Mouse (Mus musculus): ENCODE measurements around the gene Rgsl1. TPM values are rescaled to one million over a fixed set of nuclear protein-coding genes. Genes with fewer than 3 reads are reported as not detected.

The Rgsl1 gene
- polyA plus RNA-seq, 1 experiment, result not detected

DNA sequence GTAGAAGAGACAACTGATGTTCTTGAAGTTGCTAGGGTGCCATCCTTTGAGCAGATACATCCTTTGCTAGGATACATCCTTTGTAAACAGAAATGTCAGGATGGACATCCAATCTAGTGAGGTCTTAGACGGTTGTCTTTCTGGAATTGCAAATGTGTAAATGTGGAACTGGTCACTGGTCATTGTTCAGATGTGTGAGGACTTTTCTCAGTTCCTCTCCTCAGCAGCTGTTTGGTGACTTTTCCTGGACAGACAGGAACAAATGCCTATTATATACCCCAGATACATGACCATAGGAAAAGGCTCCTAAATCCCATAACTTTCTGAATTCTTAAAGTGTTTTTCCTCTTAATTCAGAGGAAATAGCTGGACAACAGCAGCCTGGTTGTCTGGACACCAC, 76.7 kb downstream of the Rgsl1 start:
- Histone ChIP-seq H3K36me3 (ENCODE audit: control insufficient read depth, insufficient read depth, low read length) (no peaks in the 10 kb centered on the region), H3K27me3 (replicated peaks; ENCODE audit: control insufficient read depth, insufficient read depth, low read length) (no peaks in the 10 kb centered on the region), H3K27ac (ENCODE audit: insufficient read depth, low read depth, low read length) (no peak overlapping the region), H3K4me1 (ENCODE audit: control insufficient read depth, insufficient read depth, low read length) (no peaks in the 10 kb centered on the region), H3K4me3 (ENCODE audit: insufficient read depth, low read depth, low read length) (no peak overlapping the region)
- no peak for DNase-seq
- 88% methylated on average over 1 of the region's 1 CpGs for WGBS
- TF ChIP-seq CTCF (conservative IDR thresholded peaks at IDR 0.05; ENCODE audit: insufficient read depth, insufficient read length, low read depth, low read length), result no peak
- no peak for TF ChIP-seq POLR2A (IDR thresholded peaks at IDR 0.05; ENCODE audit: low read depth, low read length)

DNA sequence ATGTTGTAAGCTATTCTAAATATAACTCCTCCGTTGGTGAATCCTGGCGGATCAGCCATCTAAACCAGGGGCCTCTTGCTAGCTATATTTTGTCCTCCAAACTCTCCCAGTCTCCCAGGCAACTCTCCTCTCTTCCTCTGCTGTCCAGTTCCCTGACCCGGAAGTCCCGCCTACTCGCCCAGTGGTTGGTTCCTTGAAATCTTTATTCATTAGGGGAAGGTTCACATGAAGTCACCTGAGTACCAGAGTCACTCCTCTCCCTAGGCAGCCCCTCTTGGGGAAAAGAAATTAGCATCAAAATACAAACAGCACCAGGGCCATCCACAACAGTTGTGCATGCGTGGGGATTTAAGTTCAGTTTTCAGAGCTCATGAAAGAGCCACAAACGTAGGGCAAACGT, 77.6 kb downstream of the Rgsl1 start:
- Histone ChIP-seq H3K27me3 (replicated peaks; ENCODE audit: control insufficient read depth, insufficient read depth, low read length) (no peaks in the 10 kb centered on the region), H3K4me1 (ENCODE audit: control insufficient read depth, insufficient read depth, low read length) (no peaks in the 10 kb centered on the region), H3K27ac (ENCODE audit: insufficient read depth, low read depth, low read length) (no peak overlapping the region), H3K36me3 (ENCODE audit: control insufficient read depth, insufficient read depth, low read length) (no peaks in the 10 kb centered on the region), H3K4me3 (ENCODE audit: insufficient read depth, low read depth, low read length) (no peak overlapping the region)
- DNase-seq, result no peak
- 65% methylated on average over 8 of the region's 8 CpGs for WGBS
- TF ChIP-seq CTCF (conservative IDR thresholded peaks at IDR 0.05; ENCODE audit: insufficient read depth, insufficient read length, low read depth, low read length) (no peak), POLR2A (IDR thresholded peaks at IDR 0.05; ENCODE audit: low read depth, low read length) (no peak)

DNA sequence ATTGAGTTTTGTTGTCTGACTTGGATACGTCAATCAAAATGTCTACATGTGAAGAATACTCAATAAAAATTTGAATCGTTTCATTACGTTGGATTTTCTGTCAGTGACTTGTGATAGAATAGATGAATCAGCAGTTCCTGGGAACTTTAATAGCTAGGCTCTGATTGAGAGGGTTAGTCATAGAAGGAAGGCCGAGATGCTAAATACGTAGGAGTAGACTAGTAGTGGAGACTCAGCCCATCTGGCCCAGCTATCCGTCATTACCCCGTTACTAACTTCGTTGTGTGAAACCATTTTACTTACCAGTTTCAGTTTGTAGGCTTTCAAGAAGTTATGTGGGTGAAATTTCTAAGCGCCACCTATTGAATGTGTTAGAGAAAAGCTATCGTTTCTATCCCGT, 79.8 kb downstream of the Rgsl1 start:
- DNase-seq, result no peak
- Histone ChIP-seq H3K27ac (ENCODE audit: insufficient read depth, low read depth, low read length) (no peak overlapping the region), H3K27me3 (replicated peaks; ENCODE audit: control insufficient read depth, insufficient read depth, low read length) (no peaks in the 10 kb centered on the region), H3K36me3 (ENCODE audit: control insufficient read depth, insufficient read depth, low read length) (no peaks in the 10 kb centered on the region), H3K4me1 (ENCODE audit: control insufficient read depth, insufficient read depth, low read length) (no peaks in the 10 kb centered on the region), H3K4me3 (ENCODE audit: insufficient read depth, low read depth, low read length) (no peak overlapping the region)
- 86% methylated on average over 11 of the region's 11 CpGs for whole genome bisulfite sequencing
- TF ChIP-seq POLR2A (IDR thresholded peaks at IDR 0.05; ENCODE audit: low read depth, low read length) (no peak), CTCF (conservative IDR thresholded peaks at IDR 0.05; ENCODE audit: insufficient read depth, insufficient read length, low read depth, low read length) (no peak)

DNA sequence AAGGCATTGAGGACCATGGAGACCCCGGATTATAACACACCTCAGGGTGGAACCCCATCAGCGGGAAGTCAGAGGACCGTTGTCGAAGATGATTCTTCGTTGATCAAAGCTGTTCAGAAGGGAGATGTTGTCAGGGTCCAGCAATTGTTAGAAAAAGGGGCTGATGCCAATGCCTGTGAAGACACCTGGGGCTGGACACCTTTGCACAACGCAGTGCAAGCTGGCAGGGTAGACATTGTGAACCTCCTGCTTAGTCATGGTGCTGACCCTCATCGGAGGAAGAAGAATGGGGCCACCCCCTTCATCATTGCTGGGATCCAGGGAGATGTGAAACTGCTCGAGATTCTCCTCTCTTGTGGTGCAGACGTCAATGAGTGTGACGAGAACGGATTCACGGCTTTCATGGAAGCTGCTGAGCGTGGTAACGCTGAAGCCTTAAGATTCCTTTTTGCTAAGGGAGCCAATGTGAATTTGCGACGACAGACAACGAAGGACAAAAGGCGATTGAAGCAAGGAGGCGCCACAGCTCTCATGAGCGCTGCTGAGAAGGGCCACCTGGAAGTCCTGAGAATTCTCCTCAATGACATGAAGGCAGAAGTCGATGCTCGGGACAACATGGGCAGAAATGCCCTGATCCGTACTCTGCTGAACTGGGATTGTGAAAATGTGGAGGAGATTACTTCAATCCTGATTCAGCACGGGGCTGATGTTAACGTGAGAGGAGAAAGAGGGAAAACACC, 90.0 kb downstream of the Rgsl1 start:
- no peak for TF ChIP-seq CTCF (conservative IDR thresholded peaks at IDR 0.05; ENCODE audit: insufficient read depth, insufficient read length, low read depth, low read length)
- no peak for TF ChIP-seq POLR2A (IDR thresholded peaks at IDR 0.05; ENCODE audit: low read depth, low read length)
- WGBS, result 84% methylated on average over 25 of the region's 25 CpGs
- no peak for DNase-seq
- Histone ChIP-seq H3K4me1 (ENCODE audit: control insufficient read depth, insufficient read depth, low read length) (no peaks in the 10 kb centered on the region), H3K4me3 (ENCODE audit: insufficient read depth, low read depth, low read length) (no peak overlapping the region), H3K36me3 (ENCODE audit: control insufficient read depth, insufficient read depth, low read length) (no peaks in the 10 kb centered on the region), H3K27me3 (replicated peaks; ENCODE audit: control insufficient read depth, insufficient read depth, low read length) (no peaks in the 10 kb centered on the region), H3K27ac (ENCODE audit: insufficient read depth, low read depth, low read length) (no peak overlapping the region)

DNA sequence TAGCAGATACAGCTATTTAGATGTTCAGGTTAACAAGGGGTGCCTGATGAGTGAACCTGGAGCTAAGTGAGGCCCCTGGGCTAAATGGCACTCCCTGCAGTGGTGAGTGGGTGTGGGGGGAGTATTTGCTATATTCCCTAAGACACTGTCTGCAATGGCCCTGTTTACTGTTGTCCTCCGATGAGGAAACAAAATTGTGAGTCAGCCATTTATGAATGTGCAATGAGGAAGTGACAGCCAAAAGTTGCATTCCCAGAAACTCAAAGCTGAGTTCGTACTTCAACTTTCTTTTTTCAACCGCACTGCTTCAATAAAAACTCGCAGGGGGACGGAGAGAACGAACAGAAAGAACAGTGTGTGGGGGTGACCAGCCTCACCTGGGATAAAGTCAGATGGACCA, 91.4 kb downstream of the Rgsl1 start:
- TF ChIP-seq CTCF (conservative IDR thresholded peaks at IDR 0.05; ENCODE audit: insufficient read depth, insufficient read length, low read depth, low read length), result no peak
- no peak for TF ChIP-seq POLR2A (IDR thresholded peaks at IDR 0.05; ENCODE audit: low read depth, low read length)
- 52% methylated on average over 6 of the region's 6 CpGs for WGBS
- H3K36me3 ChIP-seq (ENCODE audit: control insufficient read depth, insufficient read depth, low read length), result no peaks in the 10 kb centered on the region
- DNase-seq, result no peak
- peak overlapping the region; percentile 42; the same call in 1 of the 2 replicates for H3K27ac ChIP-seq (ENCODE audit: insufficient read depth, low read depth, low read length)
- H3K27me3 ChIP-seq (replicated peaks; ENCODE audit: control insufficient read depth, insufficient read depth, low read length), result no peaks in the 10 kb centered on the region
- peak overlapping the region; percentile 39; the same call in 1 of the 2 replicates for H3K4me3 ChIP-seq (ENCODE audit: insufficient read depth, low read depth, low read length)
- 0 out of 2 replicates have a peak, but pooled peaks cover 3% of the 10 kb centered on the region for H3K4me1 ChIP-seq (ENCODE audit: control insufficient read depth, insufficient read depth, low read length)

DNA sequence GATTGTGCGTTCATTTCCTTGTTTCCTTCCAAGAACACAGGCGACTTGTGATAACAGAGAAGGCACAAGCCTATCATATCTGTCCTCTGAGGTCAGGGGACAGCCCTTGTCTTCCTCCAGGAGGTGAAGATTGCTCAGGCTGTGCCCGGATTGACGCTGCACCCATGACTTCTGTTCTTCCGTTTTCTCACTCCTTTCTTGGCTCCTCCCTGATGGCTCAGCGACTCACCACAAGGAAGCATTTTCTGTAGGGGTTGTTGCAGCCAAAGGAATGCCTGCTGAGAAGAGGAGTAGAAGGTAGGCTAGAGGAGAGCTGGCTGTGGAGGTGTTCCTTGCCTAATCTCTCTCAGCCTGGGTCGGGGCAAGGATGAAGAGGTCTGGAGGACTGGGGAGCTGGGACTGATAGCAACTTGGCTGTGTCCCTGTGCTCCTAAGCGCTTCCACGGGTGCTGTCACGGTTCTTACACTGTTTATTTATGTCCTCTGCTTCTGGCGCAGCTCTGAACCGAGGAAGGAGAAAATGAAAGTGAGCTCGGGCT, 92.1 kb downstream of the Rgsl1 start:
- peak; percentile 41 for DNase-seq
- Histone ChIP-seq H3K27ac (ENCODE audit: insufficient read depth, low read depth, low read length) (peak overlapping the region; percentile 42; the same call in 1 of the 2 replicates), H3K4me3 (ENCODE audit: insufficient read depth, low read depth, low read length) (peak overlapping the region; percentile 50), H3K36me3 (ENCODE audit: control insufficient read depth, insufficient read depth, low read length) (no peaks in the 10 kb centered on the region), H3K27me3 (replicated peaks; ENCODE audit: control insufficient read depth, insufficient read depth, low read length) (no peaks in the 10 kb centered on the region), H3K4me1 (ENCODE audit: control insufficient read depth, insufficient read depth, low read length) (0 out of 2 replicates have a peak, but pooled peaks cover 3% of the 10 kb centered on the region)
- TF ChIP-seq CTCF (conservative IDR thresholded peaks at IDR 0.05; ENCODE audit: insufficient read depth, insufficient read length, low read depth, low read length) (no peak), POLR2A (IDR thresholded peaks at IDR 0.05; ENCODE audit: low read depth, low read length) (no peak)
- 13% methylated on average over 13 of the region's 13 CpGs for WGBS

DNA sequence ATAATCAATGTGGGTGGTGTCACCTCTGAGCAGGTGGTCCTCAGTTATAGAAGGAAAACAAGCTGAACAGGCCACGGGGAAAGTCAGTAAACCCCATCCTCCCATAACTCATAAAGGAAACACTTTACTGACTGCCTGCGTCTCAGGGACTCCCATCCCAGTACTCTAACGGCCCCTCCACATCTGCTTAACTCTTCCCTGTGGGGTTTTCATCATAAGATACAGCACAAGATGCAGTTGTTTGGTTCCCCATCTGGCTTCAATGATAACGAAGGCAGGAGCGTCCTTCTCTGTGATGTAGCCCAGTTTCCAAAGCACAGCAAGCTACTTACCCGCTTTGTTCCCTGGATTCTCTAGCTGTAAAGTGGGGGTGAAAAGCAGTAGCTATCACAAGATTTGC, 93.9 kb downstream of the Rgsl1 start:
- Histone ChIP-seq H3K4me3 (ENCODE audit: insufficient read depth, low read depth, low read length) (no peak overlapping the region), H3K4me1 (ENCODE audit: control insufficient read depth, insufficient read depth, low read length) (0 out of 2 replicates have a peak, but pooled peaks cover 3% of the 10 kb centered on the region), H3K27ac (ENCODE audit: insufficient read depth, low read depth, low read length) (no peak overlapping the region), H3K27me3 (replicated peaks; ENCODE audit: control insufficient read depth, insufficient read depth, low read length) (no peaks in the 10 kb centered on the region), H3K36me3 (ENCODE audit: control insufficient read depth, insufficient read depth, low read length) (no peaks in the 10 kb centered on the region)
- no peak for TF ChIP-seq CTCF (conservative IDR thresholded peaks at IDR 0.05; ENCODE audit: insufficient read depth, insufficient read length, low read depth, low read length)
- TF ChIP-seq POLR2A (IDR thresholded peaks at IDR 0.05; ENCODE audit: low read depth, low read length), result no peak
- no peak for DNase-seq
- WGBS, result 73% methylated on average over 6 of the region's 6 CpGs
